Mouse (Mus musculus) retina, adult 2 months (tissue): ENCODE results near the gene Ackr2.
A peak's percentile ranks its signal among the peaks of the same experiment; 100 is the strongest.

Source experiments
- DNase-seq: peaks from one replicate; pipeline ENCODE4 v3.0.0-alpha.2; 2012; ENCODE audit warnings: low read depth, low spot score

The Ackr2 gene

DNA sequence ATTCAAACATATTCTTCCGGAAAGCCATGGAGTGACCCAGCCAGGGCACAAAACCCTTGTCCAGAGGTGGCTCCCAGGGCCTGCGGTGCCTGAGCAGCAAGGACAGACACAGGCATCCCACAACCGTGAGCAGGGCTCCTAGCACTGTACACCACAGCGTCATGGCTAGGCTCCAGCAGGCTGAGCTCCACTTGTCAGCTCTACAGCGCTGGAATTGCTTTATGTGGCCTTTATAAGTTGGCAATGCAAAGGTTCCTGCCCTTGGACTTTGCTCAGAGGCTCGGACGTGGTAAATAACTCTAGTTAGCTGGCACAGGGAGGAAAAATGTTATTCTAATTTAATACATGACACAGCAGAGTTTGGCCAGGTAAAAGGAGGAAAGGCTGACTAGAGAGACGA is 17.9 kb downstream of the Ackr2 start, which contains the start of gene Cyp8b1:
Gene Cyp8b1, minus strand, starts transcription at position 204 of the 400 bp plus-strand sequence.
- DNase-seq = no peak

DNA sequence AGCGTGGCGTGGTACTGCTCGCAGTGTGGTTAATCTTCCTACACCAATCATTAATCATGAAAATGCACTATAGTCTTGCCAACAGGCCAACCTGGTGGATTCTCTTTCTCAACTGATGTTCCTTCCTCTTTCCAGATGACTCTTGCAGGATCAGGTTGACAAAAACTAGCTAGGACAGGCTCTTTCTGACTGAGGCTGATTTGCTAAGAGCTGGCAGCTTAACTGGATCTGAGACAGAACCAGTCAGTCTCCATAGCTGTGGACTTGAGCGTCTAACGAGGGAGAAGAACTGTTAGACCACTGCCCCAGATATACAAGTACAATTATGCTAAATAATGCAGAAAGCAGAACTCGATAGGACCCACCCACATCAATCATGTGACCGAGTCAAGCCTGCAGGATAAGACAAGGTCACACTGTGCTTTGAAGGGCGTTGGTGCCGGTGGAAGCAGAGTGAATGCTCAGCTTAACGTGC is 20.9 kb downstream of the Ackr2 start:
- no peak for DNase-seq

DNA sequence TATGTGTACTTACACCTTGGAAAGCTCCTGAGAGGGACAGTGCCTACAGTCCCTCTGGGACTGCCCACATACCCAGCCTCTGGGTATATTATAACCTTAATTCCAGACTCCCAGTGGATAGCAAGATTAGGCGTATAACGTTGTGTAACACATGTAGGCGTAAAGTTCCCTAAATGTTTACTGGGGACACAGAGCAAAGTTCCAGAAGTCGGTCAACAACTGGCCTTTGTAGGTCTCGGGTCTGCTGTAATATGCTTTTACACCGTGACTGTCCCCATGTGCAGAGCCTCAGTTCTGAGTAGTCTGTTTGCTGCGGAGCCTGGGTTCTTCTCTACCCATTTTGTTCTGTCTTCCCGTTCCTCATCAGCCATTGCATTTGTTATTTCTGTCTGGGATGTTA is 25.3 kb downstream of the Ackr2 start:
- DNase-seq = no peak

DNA sequence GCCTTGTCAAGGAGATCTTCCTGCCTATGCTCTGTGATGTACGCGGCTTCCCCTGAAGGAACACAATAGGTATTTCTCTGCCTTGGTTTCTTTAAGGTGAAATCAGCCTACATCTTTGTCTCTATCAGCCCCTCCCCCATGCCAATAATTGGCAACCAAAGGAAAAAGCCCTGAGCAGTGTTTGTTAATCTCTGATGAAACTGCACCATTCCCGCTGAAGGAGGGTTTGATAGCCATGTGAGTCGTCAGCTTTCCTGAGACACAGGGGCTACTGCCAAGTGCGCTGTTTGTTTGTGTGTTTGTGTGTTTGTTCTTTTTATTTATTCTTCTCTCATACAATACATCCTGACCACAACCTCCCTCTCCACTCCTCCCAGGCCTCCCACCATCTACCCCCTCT is 25.8 kb downstream of the Ackr2 start:
- DNase-seq = no peak

DNA sequence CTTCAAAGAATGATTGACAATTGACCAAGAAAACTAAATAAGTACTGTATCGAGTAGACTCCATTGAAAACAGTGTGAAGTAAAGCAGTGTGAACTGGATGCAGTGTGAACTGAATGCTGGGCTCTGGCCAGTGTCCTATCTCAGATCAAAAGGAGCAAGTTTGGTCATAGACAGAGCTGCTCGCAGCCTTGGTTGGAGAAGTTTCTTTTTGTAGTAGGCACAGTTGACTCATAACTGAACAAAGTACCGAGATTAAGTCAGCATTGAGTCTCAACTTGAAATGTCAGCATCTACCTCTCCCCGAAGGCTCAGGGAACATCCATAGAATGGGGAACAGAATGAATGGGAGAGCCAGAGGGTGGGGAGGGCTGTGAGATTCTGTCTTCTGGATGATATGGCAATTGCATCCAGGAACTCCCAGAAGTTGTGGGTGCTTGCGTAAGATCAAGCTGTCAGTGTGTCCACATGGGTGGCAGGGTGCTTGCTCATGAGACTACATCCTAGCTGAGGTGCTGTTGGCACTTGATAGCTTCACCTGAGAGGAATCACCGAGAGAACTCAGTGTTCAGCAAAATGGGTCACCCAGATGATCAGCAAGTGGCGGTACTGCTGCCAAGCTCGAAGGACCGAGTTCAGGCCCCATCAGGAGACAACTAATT is 26.9 kb downstream of the Ackr2 start:
- DNase-seq = no peak

DNA sequence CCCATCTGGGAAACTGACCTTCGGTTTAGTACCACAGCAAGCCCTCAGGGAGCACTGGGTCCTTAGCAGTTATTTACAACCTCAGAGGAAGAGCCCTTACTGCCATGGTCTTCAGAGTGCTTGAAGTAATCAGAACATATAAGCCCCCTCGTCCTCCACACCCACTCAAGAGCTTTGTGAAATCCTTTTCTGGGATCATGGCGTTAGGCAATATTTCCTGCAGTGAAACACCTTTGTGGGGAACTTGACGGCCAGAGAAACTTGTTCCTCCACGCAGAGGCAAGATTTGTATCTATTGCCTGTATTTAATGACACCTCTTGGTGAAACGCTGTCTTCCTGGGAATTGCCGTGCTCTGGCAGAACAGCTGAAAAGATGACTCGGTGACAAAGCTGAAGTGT is 27.8 kb downstream of the Ackr2 start:
- no peak for DNase-seq

DNA sequence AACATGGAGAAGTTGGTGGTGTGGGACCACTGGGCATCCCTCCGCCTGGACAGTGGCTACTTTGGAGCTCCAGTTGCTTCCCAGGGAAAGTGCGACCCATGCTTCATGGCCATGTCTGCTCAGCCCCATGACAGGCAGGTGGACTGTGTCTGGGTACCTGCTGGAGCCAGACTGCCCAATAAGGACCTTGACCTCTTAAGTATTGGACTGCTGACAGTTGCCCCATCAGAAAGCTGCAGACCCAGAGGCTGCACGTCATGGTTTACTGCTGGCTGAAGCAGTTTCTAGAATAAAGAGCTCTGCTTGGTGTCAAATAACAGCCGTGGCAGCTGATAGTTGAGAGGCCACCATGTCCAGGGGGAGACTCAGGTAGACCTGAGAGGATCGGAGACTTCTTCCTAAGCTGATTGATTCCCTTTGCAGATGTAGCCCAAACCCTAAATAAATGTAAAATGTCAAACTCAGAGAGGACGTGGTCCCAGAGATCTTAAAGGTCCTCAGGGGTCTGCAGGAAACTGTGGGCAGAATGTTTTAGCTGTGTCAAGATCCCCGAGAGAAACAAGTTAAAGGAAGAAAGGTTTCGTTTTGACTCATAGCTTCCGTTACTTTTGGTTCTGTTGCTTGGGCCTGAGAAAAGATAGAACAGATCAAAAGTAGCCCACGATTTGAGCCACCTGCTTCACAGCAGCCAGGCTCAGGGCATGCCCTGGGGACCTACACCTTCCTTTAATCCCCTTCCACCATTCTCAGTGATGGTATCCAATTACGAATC is 28.7 kb downstream of the Ackr2 start:
- no peak for DNase-seq

DNA sequence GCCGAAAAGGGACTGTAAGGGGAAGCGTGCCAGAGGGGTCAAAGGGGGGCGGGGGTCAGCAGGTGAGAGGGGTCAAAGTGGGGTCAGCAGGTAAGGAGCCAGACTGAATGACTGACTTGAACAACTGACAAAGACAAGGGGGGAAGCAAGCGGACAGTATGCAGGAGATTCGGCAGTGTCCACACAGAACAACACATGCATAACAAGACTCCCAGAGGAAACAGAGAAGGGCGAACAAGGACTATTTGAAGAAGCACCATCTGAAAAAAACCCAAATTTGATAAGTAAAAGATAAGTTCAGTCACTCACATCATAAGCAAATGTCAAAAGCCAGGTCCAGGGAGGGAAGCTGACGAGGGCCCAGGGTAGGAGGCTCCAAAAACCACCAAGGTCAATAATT is 29.6 kb downstream of the Ackr2 start:
- DNase-seq = no peak

DNA sequence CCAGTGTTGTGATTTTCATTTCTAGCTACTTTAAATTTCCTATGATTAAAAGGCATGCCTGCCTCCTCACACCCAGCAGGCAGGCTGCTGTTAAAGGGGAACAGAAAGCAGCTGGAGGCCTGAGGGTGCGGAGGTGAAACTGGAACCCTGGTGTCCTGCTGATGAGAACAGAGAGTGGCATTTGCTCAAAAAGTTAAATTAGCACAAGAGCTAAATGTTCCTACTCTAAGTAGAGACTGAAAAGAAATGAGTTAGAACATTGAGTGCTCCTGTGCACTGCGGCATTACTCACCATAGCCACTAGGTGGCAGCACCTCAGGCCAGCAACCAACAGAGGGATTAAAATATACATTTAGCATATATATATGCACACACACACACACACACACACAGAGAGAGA is 30.3 kb downstream of the Ackr2 start:
- DNase-seq = peak; percentile 37

DNA sequence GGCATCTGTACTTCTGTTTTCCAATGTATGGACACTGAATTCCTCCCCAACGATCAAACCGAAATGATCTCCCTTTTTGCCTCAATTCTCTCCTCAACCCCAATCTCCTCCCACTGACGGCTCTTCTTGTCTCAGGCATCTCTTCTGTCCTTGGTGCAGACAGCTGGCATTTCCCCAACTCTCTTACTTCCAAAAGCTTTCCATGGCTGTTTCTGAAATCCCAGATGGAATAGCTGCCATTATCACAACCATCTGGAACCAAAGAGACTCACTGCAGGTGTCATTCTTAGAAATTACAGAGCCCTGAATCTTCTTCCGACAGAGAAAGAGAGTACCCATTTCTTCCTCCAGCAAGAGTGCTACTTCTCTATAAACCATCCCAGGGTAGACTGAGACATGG is 36.7 kb downstream of the Ackr2 start:
- no peak for DNase-seq

DNA sequence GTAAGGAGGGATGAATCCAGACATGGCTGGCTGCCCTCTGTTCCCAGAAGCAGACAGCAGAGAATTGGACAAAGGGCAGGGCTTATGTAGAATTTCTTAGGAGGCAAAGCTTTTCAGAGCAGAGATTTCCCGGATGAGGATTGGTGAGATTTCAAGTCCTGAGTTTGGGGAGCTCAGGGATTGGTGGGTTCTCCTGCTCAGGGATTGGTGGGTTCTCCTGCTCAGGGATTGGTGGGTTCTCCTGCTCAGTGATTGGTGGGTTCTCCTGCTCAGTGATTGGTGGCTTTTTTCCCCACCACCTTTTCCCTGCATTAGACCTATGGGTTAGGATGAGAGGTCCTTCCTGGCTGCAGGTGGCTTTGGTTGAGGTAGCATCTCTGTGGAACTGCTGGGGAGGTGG is 38.8 kb downstream of the Ackr2 start:
- DNase-seq = no peak

DNA sequence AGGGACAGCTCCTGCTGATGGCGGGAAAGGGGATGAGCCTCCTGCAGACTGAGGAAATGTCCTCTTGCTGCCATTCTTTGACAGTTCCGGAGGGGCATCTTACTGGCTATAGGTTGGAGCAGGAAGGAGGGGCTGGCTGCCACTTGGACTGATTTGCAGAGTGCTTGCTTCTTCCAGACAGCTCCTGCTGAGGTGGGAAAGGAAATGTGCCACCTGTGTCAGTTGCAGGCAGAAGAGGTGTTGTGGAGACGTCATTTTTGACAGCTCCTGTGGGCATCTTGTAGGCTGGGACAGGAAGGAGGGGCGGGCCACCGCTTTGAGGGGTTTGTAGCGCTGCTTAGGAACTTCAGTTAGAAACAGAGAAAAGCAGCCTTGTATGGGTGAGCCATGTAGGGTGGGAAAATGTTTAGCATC is 39.3 kb downstream of the Ackr2 start:
- no peak for DNase-seq

DNA sequence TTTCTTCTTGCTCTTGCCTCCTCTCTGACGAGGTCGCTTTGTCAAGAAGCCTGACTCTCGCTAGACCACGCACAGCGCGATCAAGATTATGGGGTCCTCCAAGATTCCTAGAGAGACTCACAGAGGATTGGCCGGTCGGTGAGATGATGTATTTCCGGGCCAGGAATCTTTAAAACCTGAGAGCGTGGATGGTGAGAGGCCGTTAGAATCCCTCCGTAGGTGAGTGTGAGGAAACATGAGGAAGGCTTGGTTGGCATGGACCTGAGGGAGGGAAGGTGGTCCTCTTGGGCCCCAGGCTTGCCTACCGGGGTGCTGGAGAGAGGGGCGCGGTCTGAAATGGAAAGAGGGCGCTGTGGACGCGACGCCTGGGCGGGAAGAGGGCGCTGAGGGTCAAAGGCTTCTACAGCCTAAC is 39.8 kb downstream of the Ackr2 start:
- DNase-seq = peak; percentile 39

DNA sequence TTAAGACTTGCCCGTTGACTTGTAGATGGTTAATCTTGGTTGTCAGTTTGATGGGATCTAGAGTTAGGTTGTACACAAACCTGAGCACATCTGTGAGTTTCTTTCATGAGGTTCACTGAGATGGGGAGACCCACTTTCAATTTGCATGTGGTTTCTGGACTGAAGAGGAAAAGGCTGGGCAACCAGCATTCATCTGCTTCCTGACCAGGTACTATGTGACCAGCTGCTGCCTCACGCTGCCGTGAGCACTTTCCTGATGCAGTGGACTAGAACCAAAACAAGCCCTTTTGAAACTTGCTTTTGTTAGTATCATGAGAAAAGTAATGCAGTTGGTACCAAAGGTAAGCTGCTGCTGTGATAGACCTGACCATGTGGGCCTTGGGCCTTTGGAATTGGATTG is 44.9 kb downstream of the Ackr2 start:
- DNase-seq = no peak

DNA sequence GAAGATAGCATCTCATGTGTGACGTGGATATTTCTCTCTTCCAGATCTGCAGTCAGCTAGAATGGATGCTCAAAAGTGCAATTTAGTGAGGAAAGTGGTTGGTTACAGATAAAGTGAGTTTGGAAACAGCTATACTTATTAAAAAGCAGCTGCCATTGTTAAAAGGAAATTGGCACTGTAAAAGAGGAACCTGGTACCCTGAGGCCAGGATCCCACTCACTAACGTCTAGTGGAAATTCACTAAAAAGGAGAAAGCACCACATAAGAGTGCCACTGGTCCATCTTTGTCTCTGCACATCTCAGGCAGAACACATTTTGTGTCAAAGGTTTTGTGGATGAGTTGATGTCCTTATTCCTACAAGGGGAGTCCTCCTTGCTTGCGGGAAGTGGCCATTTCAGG is 45.5 kb downstream of the Ackr2 start:
- DNase-seq = no peak

DNA sequence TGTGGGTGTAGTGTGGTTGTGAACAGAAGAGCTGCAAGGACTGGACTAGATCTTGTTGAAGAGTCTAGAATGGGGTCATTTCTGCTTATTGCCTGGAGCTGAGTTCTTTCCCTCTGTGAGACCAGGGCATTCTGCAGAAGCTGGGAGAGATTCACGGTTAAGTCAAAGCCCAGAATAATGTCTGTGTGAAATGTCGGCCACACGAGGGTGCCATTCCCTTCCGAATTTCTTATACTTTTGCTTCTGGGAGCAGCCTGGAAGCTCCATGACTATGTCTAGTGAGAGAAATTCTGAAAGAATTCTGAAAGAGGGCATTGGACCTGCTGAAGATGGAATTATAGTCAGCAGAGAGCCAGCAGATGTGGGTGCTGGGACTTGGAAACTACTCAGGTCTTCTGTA is 49.6 kb downstream of the Ackr2 start:
- no peak for DNase-seq

DNA sequence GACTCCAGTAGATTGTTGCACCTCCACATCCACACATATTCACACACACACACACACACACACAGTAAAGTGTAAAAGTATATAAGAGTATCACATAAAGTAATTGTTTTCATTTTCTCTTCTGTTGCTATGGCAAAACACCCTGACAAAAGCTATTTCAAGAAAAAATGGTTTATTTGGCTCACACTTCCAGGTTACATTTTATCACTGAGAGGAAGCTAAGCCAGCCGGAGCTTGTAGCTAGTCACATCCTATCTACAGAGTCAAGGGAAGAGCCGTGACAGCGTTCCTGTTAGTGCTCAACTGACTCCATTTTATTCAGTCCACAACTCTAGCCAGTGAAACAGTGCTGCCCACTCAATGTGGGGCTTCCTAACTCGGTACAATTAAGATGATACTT is 50.3 kb downstream of the Ackr2 start:
- no peak for DNase-seq

DNA sequence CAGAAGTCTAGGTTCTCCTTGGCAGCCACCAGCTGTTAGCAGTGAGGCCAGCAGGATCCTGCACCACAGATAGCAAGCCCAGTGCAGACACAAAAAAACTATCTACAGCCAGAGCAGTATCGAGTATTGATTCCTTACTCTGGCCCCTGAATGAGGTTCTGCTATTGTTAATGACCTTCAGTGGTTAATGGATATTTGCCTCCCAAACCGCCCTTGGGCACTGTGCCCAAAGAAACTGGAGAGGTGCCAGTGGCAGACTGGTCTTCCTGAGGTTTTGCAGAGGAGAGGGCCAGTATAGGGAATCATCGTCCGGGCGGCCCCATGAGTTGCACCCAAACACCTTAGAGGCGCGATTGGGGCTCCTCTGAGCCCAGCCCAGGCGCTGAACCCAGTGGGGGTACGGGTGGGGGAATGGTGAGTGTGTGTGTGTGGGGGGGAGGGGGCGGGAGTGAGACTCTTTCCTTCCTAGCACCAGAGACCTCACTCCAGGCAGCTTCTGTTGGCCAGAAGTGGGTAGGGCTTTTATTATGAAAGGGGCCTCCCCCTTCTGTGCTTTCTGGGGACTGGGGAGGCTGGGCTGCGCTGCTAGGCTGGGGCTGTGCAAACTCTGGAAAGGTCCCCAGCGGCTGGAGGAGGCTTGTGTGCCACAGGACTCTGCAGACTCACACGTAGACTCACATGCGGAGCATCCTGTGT is 52.4 kb downstream of the Ackr2 start, which contains the start of gene Fam198a:
Gene Fam198a, plus strand, starts transcription at position 571 of the 696 bp plus-strand sequence.
- no peak for DNase-seq

DNA sequence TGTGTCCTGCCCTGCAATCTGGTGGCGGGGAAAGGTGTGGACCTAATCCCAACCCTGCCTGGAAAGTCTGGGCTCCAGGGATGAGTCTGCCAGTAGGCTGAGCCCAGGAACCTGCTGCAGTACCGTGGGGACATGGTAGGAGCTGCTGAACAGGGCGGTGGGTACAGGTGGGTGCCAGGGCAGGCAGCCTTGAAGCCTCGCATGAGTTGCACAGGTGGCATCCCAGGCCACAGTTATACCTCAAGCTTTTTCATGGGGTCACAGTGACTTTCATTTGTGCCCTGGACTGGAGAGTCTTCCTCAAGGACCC is 52.9 kb downstream of the Ackr2 start:
- no peak for DNase-seq

DNA sequence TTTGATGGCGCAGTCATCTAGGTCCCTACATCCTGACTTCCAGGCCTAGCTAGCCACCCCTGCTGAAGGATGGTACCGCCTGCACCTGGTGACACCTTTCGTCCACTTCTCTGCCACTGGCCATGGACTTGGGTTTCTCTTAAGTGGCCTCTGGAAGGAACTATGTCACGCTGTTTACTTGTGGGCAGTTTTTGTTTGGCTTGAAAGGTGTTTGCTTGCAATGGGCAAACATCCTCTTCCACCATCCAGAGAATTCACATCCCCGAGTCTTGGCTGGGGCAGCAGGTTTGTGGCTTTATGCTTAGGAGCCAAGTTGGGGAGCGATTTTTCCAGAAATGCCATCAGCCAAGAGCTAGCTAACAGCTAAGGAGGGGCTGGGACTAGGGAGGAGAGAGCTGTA is 54.4 kb downstream of the Ackr2 start:
- DNase-seq = no peak

DNA sequence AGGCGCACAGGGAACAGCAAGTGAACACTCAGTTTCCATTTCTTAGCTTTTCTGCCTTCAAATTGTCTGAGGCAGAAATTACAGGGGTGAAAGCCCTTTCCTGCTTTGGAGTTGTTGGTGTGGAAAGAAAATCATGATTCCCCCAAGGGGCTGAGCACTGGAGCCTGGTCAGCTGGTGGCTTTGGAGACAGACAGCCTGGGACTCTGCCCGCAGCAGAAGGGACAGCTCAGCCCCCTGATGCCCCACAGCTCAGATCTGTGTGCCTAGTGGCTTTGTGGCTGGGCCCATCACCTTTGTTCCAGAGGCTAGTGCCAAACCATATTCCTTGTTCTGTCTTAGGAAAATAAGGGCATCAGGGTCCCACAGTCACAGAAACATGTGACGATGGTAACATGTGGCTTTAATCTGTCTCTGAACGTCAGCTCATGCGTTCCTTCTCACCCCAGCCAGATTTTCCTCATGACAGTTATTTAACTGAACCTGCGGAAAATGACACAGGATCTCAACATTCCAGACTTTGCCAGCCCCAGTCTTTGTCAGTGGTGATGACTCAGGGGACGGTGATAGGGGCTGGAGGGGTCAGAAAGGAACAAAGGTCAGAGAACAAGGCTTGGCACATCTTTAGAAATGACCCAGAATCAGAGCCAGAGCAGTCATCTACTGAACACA is 61.9 kb downstream of the Ackr2 start:
- DNase-seq = no peak
